Mouse (Mus musculus): Measurements from ENCODE around the gene Myh7. TPM values are rescaled to one million over a fixed set of nuclear protein-coding genes. Genes with fewer than 3 reads are reported as not detected.
"Not testable (repeated sequence)": the region's sequence is repeated elsewhere in the genome, so short reads cannot be mapped to it uniquely, and the experiment has no call there.

The Myh7 gene
- polyA plus RNA-seq, 1 experiment from 2014 or later, result 9.3 TPM

DNA sequence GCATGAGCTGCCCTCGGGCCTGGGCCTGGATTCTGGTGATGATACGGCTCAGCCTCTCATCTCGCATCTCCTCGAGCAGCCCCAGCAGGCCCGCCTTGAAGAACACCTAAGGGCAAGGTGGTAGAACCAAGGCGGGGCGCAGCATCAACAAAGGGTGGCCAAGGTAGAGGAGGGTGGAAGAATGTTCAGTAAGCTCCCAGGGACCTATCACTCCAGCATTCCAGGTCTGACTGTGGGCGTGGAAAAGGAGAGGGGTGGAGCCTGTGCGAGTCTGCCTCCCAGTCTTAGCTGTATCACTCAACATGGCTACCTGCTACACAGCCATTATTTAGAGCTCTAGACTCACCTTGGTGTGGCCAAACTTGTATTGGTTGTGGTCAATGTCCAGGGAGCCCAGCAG, 37.9 kb downstream of the Myh7 start:
- Histone ChIP-seq H3K27ac (no peak overlapping the region), H3K36me3 (no peaks in the 10 kb centered on the region), H3K9me3 (no peaks in the 10 kb centered on the region), H3K4me3 (replicated peaks) (no peak overlapping the region), H3K9ac (replicated peaks) (no peak overlapping the region), H3K4me2 (no peak overlapping the region), H3K27me3 (0 out of 2 replicates have a peak, but pooled peaks cover 8% of the 10 kb centered on the region), H3K4me1 (replicated peaks) (no peaks in the 10 kb centered on the region)
- no peak for ATAC-seq (ENCODE audit: insufficient number of reproducible peaks, insufficient read depth, low FRiP score, low TSS enrichment, low read depth)
- WGBS, result 82% methylated on average over 9 of the region's 9 CpGs

DNA sequence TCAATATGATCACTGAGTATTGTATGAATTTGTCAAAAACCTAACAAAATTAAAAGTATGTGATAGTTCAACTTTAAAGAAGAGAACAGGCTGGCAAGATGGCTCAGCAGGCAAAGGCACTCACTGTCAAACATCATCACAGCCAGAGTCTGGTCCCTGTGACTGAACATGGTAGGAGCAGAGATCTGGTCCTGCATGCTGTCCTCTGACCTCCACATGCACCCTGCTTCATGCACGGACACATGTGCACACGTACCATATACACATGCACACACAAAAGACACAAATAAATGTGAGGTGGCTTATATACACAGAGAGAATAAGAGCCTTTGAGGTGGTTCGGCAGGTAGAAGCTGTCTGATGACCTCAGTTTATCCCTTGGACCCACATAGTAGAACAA, 38.9 kb downstream of the Myh7 start:
- no peak overlapping the region for H3K4me2 ChIP-seq
- peaks cover 7% of the 10 kb centered on the region; the same call in 1 of the 2 replicates for H3K27me3 ChIP-seq
- no peak for ATAC-seq (ENCODE audit: insufficient number of reproducible peaks, insufficient read depth, low FRiP score, low TSS enrichment, low read depth)
- H3K4me3 ChIP-seq (replicated peaks), result no peak overlapping the region
- no peaks in the 10 kb centered on the region for H3K9me3 ChIP-seq
- no peaks in the 10 kb centered on the region for H3K36me3 ChIP-seq
- no peaks in the 10 kb centered on the region for H3K4me1 ChIP-seq (replicated peaks)
- no peak overlapping the region for H3K9ac ChIP-seq (replicated peaks)
- H3K27ac ChIP-seq, result no peak overlapping the region
- WGBS, result 86% methylated on average over 3 of the region's 3 CpGs

DNA sequence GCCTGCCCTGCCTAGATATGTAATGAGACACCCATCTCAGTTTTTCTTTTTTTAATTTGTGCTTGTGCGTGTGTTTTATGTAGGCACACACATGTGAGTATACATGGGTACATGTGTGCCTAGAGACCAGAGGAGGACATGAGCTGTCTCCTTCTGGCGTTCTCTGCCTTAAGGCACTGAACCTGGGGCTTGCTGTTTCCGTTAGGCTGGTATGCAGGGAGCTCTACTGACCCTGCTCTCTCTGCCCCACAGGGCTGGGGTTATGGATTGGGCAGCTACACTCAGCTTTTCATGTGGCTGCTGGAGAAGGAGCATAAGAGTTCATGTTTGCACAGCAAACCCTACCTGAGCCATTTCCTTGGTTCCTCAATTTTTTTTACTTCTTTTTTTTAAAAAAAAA, 40.0 kb downstream of the Myh7 start:
- Histone ChIP-seq H3K4me2 (no peak overlapping the region), H3K36me3 (no peaks in the 10 kb centered on the region), H3K9me3 (no peaks in the 10 kb centered on the region), H3K4me3 (replicated peaks) (no peak overlapping the region), H3K27ac (no peak overlapping the region), H3K4me1 (replicated peaks) (no peaks in the 10 kb centered on the region), H3K9ac (replicated peaks) (no peak overlapping the region), H3K27me3 (peaks cover 13% of the 10 kb centered on the region; the same call in 1 of the 2 replicates)
- ATAC-seq (ENCODE audit: insufficient number of reproducible peaks, insufficient read depth, low FRiP score, low TSS enrichment, low read depth), result no peak
- 73% methylated on average over 3 of the region's 3 CpGs for WGBS

DNA sequence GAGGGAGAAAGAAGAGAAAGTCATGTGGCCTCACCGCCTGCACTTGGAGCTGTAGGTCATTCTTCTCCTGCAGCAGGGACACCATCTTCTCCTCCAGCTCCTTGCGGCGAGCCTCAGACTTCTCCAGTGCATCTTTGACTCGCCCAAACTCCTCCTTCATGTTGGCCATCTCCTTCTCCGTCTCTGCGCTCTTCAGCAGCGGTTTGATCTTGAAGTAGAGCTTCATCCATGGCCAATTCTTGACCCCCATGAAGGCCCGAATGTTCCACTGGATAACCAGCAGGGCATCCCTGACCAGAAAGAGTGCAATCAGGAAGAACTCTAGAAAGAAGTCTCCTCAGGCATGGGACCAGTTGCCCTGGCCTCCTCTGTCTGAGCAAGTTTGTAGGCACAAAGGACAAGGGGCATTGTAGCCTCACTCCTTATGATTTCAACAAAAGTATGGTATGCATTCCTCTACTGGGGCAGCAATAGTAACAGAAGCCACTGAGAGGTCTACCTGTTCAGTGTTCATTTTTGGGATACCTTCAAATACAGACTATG, 40.7 kb downstream of the Myh7 start:
- H3K9ac ChIP-seq (replicated peaks), result no peak overlapping the region
- H3K27me3 ChIP-seq, result peaks cover 13% of the 10 kb centered on the region; the same call in 1 of the 2 replicates
- no peaks in the 10 kb centered on the region for H3K4me1 ChIP-seq (replicated peaks)
- 87% methylated on average over 8 of the region's 8 CpGs for WGBS
- no peak overlapping the region for H3K27ac ChIP-seq
- no peak for ATAC-seq (ENCODE audit: insufficient number of reproducible peaks, insufficient read depth, low FRiP score, low TSS enrichment, low read depth)
- no peak overlapping the region for H3K4me3 ChIP-seq (replicated peaks)
- no peaks in the 10 kb centered on the region for H3K36me3 ChIP-seq
- H3K4me2 ChIP-seq, result no peak overlapping the region
- H3K9me3 ChIP-seq, result no peaks in the 10 kb centered on the region

DNA sequence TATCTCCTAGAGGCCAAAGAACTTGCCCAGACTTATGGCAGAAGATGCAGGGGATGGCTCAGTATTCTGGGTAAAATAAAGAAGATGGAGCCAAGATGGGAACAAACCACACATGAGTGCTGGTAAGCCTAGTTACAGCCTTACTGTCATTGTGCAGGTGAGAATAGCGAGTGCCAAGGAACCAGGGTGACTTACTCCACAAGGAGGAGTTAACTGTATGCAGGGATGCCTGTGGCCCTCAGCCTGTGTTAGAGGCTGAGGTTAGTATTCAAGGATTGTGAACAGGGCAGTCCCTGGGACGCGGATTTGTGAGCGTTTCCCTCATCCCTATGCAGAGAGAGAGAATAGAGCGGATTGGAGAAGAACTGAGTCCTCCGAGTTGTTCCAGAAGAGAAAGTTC, 42.8 kb downstream of the Myh7 start:
- no peak overlapping the region for H3K9ac ChIP-seq (replicated peaks)
- 86% methylated on average over 6 of the region's 6 CpGs for WGBS
- H3K36me3 ChIP-seq, result no peaks in the 10 kb centered on the region
- ATAC-seq (ENCODE audit: insufficient number of reproducible peaks, insufficient read depth, low FRiP score, low TSS enrichment, low read depth), result no peak
- no peaks in the 10 kb centered on the region for H3K4me1 ChIP-seq (replicated peaks)
- no peak overlapping the region for H3K27ac ChIP-seq
- no peaks in the 10 kb centered on the region for H3K9me3 ChIP-seq
- H3K4me2 ChIP-seq, result no peak overlapping the region
- no peak overlapping the region for H3K4me3 ChIP-seq (replicated peaks)
- peaks cover 13% of the 10 kb centered on the region; the same call in 1 of the 2 replicates for H3K27me3 ChIP-seq

DNA sequence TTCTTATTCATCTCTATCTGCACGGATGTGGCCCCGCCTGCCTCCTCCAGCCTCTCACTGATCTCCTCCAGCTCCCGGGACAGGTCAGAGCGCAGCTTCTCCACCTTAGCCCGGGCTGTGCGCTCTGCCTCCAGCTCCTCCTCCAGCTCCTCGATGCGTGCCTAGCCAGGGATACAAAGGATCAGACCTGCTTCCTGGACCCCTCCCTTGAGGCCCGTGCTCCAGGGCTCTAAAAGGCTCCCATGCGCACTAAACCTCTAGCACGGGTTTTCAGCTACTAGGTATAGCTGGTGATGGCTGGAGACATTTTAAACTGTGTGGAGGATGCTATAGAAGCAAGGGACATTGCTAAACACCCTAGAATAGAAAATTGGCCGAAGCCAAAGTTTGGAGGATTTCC, 43.9 kb downstream of the Myh7 start:
- Histone ChIP-seq H3K27me3 (peaks cover 13% of the 10 kb centered on the region; the same call in 1 of the 2 replicates), H3K27ac (no peak overlapping the region), H3K36me3 (no peaks in the 10 kb centered on the region), H3K4me1 (replicated peaks) (no peaks in the 10 kb centered on the region), H3K4me3 (replicated peaks) (no peak overlapping the region), H3K4me2 (no peak overlapping the region), H3K9me3 (no peaks in the 10 kb centered on the region), H3K9ac (replicated peaks) (no peak overlapping the region)
- 61% methylated on average over 12 of the region's 12 CpGs for WGBS
- ATAC-seq (ENCODE audit: insufficient number of reproducible peaks, insufficient read depth, low FRiP score, low TSS enrichment, low read depth), result no peak

DNA sequence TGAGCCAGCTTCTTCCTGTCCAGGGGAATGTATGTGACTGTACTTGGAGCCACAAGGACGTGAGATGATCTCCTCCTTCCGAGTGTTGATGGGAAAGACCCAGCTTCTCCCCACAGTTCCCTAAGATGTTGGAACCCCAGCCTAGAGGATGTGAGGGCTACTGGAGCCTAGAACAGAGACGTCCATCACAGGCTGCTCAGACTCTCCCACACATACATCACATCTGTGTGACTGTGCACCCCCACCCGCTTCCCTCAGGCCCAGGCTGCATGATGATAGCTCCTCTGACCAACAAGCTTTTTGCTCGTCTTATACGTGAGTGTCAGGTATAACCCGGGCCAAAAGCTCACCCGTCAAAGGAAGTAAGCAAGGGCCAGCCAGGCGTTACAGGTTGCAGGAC, 45.6 kb downstream of the Myh7 start:
- Histone ChIP-seq H3K9ac (replicated peaks) (no peak overlapping the region), H3K27ac (no peak overlapping the region), H3K9me3 (no peaks in the 10 kb centered on the region), H3K27me3 (peaks cover 13% of the 10 kb centered on the region; the same call in 1 of the 2 replicates), H3K36me3 (no peaks in the 10 kb centered on the region), H3K4me1 (replicated peaks) (no peaks in the 10 kb centered on the region), H3K4me3 (replicated peaks) (no peak overlapping the region), H3K4me2 (no peak overlapping the region)
- ATAC-seq (ENCODE audit: insufficient number of reproducible peaks, insufficient read depth, low FRiP score, low TSS enrichment, low read depth), result no peak
- WGBS, result 83% methylated on average over 9 of the region's 9 CpGs

DNA sequence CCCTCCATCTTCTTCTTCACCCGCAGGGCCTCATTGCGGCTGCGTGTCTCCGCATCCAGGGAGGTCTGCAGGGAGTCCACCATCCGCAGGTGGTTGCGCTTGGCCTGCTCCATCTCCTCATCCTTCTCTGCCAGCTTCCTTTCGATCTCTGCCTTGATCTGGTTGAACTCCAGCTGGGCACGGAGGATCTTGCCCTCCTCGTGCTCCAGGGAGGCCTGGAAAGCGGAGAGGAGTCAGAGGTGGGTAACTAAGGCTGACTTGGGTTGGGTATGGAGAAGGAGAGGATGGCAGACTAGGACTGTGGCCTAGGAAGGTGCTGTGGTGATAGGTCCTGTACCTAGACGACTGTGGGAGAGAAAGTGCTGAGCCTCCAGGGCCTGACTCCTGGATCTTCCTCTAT, 47.4 kb downstream of the Myh7 start:
- not testable (repeated sequence) for H3K36me3 ChIP-seq; ATAC-seq (ENCODE audit: insufficient number of reproducible peaks, insufficient read depth, low FRiP score, low TSS enrichment, low read depth); H3K9ac ChIP-seq (replicated peaks); H3K27ac ChIP-seq; H3K4me3 ChIP-seq (replicated peaks); H3K4me2 ChIP-seq; H3K4me1 ChIP-seq (replicated peaks); H3K9me3 ChIP-seq
- 92% methylated on average over 11 of the region's 11 CpGs for WGBS
- peaks cover 11% of the 10 kb centered on the region; the same call in 1 of the 2 replicates for H3K27me3 ChIP-seq

DNA sequence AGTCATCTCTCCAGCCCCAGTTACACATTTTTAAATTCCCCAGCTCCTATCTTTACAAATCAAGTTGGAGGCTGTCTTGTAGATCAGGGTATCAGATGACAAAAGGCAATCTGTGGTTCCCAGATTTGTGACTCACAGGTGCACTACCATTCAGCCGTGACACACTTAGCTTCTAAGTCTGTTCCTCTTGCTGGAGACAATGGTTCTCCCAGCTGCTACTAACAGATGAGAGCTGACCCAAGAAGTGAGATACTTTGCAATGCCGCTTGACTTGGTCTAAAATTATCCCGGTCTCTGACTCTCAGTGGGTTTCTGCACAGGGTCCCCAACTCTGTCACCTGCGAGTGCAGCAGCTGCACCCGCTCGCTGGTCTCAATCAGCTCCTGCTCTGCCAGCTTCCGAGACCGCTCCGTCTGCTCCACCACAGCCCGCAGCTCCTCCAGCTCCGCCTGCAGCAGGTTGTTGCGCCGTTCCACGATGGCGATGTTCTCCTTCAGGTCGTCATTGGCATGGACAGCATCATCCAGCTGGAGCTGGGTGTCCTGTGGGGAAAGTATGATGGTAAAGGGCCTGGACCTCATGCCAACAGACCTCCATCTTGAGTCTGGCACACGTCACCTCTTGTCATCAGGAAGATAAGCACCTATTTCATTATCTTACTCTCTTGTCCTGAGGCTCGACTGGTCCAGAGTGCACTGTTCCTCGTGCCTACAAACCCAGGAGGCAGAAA, 48.3 kb downstream of the Myh7 start:
- H3K4me3 ChIP-seq (replicated peaks), result no peak overlapping the region
- no peak overlapping the region for H3K27ac ChIP-seq
- peaks cover 10% of the 10 kb centered on the region; the same call in 1 of the 2 replicates for H3K27me3 ChIP-seq
- H3K9ac ChIP-seq (replicated peaks), result no peak overlapping the region
- no peak overlapping the region for H3K4me2 ChIP-seq
- no peak for ATAC-seq (ENCODE audit: insufficient number of reproducible peaks, insufficient read depth, low FRiP score, low TSS enrichment, low read depth)
- no peaks in the 10 kb centered on the region for H3K36me3 ChIP-seq
- 82% methylated on average over 19 of the region's 19 CpGs for WGBS
- H3K9me3 ChIP-seq, result no peaks in the 10 kb centered on the region
- H3K4me1 ChIP-seq (replicated peaks), result no peaks in the 10 kb centered on the region

DNA sequence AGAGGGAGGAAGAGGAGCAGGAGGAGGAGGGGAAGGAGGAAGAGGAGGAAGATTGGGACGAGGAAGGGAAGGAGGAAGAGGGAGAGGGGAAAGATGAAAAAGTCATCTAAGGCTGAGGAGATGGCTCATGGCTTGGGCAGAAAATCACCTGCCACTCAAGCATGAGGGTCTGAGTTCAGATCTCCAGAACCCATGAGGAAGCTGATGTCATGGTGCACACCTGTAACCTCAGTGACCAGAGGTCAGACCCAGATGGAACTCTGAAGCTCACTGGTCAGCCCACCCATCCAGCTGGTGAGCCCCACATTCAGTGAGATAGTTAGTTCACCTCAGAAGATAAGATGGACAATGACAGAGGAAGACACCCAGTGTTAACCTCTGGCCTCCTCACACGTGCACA, 49.5 kb downstream of the Myh7 start:
- Histone ChIP-seq H3K27ac (no peak overlapping the region), H3K4me3 (replicated peaks) (no peak overlapping the region), H3K27me3 (peaks cover 4% of the 10 kb centered on the region; the same call in 1 of the 2 replicates), H3K4me2 (no peak overlapping the region), H3K36me3 (no peaks in the 10 kb centered on the region), H3K9ac (replicated peaks) (no peak overlapping the region), H3K9me3 (no peaks in the 10 kb centered on the region), H3K4me1 (replicated peaks) (peaks cover under 1% of the 10 kb centered on the region; the same call in 1 of the 2 replicates)
- no peak for ATAC-seq (ENCODE audit: insufficient number of reproducible peaks, insufficient read depth, low FRiP score, low TSS enrichment, low read depth)
- 70% methylated on average over 2 of the region's 2 CpGs for whole genome bisulfite sequencing

DNA sequence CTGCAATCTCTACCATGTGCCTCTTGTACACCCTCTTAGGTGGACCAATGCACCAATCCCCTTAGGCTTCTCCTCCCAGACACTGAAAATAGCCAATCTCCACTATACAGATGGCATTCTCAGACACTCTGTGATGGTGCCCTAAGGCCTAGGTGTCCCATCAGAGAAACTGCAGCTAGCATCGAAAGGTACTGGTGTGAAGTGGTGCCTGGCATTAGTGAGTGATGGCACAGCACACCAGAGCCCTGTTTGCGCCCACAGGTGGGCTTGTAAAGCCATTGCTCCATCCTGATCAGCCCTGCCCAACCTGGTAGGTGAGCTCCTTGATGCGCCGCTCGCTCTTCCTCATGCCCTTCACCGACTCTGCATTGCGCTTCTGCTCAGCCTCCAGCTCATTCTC, 50.5 kb downstream of the Myh7 start:
- Histone ChIP-seq H3K4me2 (no peak overlapping the region), H3K27ac (no peak overlapping the region), H3K36me3 (no peaks in the 10 kb centered on the region), H3K9ac (replicated peaks) (no peak overlapping the region), H3K9me3 (no peaks in the 10 kb centered on the region), H3K4me3 (replicated peaks) (no peak overlapping the region), H3K4me1 (replicated peaks) (peaks cover 8% of the 10 kb centered on the region; the same call in 1 of the 2 replicates), H3K27me3 (no peaks in the 10 kb centered on the region)
- 93% methylated on average over 7 of the region's 7 CpGs for WGBS
- no peak for ATAC-seq (ENCODE audit: insufficient number of reproducible peaks, insufficient read depth, low FRiP score, low TSS enrichment, low read depth)

DNA sequence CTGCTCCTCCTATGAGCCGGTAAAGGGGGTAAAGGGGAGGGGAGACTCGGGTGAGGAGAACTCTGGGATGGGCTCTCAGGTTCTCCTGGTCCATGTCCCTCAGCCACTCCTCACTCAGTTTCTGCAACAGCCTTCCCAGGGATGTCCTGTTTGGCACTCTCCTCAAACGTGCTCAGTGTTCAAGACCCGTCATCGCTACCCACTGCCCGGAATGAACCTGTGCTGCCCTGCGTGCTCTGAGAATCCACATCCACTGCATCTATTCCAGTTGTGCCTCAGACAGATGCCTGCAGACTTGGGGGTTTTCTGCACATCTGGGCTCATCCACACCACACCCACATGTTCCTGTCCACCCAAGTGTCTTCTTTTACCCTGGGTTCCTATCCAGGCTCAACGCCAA, 51.9 kb downstream of the Myh7 start:
- Histone ChIP-seq H3K9me3 (no peaks in the 10 kb centered on the region), H3K36me3 (no peaks in the 10 kb centered on the region), H3K4me1 (replicated peaks) (peaks cover 8% of the 10 kb centered on the region; the same call in 1 of the 2 replicates), H3K4me2 (no peak overlapping the region), H3K4me3 (replicated peaks) (no peak overlapping the region), H3K27ac (no peak overlapping the region), H3K9ac (replicated peaks) (no peak overlapping the region), H3K27me3 (no peaks in the 10 kb centered on the region)
- WGBS, result 89% methylated on average over 8 of the region's 8 CpGs
- no peak for ATAC-seq (ENCODE audit: insufficient number of reproducible peaks, insufficient read depth, low FRiP score, low TSS enrichment, low read depth)

Measured in limb, embryonic 12.5 days (tissue).